Mouse (Mus musculus) heart, postnatal 10 days (tissue): Measurements from ENCODE around the gene Cyp4x1. TPM values are rescaled to one million over a fixed set of nuclear protein-coding genes. Genes with fewer than 3 reads are reported as not detected.
"Not testable (repeated sequence)": the region's sequence is repeated elsewhere in the genome, so short reads cannot be mapped to it uniquely, and the experiment has no call there.

Experiments used
- DNase-seq, 2 experiments: peaks; one replicate each; pipeline ENCODE4 v3.0.0; 2021
- intact Hi-C: fragments of 180-260 bp; cut with DNase I; formaldehyde crosslinking; loops from one replicate; pipeline ENCODE4 v1.15.1; 2025
- total RNA-seq, 2 experiments: library from RNA; stranded (reverse); gene quantifications; 2 replicates each; pipeline ENCODE4 v1.2.3; 2021

Gene Cyp4x1
- not detected for total RNA-seq

GRCm38 (mm10) chr4:115133621-115134295 is at the start of gene Cyp4x1:
Gene Cyp4x1 (minus strand): TSS chr4:115134281.
- no peak for DNase-seq
- intact Hi-C loops, result no loop called here

GRCm38 (mm10) chr4:115176201-115176600 is 42.1 kb upstream of the Cyp4x1 start:
- intact Hi-C loops, DNase-seq: not testable (repeated sequence)

GRCm38 (mm10) chr4:115174694-115175353 is 40.7 kb upstream of the Cyp4x1 start:
- intact Hi-C loops, result no loop called here
- no peak for DNase-seq

GRCm38 (mm10) chr4:115158963-115159362 is 24.9 kb upstream of the Cyp4x1 start:
- intact Hi-C loops, DNase-seq: not testable (repeated sequence)

GRCm38 (mm10) chr4:115154723-115155122 is 20.6 kb upstream of the Cyp4x1 start:
- DNase-seq, result no peak
- intact Hi-C loops, result no loop called here

GRCm38 (mm10) chr4:115134296-115134630 is 182 bp upstream of the Cyp4x1 start:
- intact Hi-C loops, result no loop called here
- DNase-seq, result no peak

- intact Hi-C loops, result no loop called here
- no peak for DNase-seq
Measured at GRCm38 (mm10) chr4:115133085-115133484, 996 bp downstream of the Cyp4x1 start.

GRCm38 (mm10) chr4:115124713-115125112 is 9.4 kb downstream of the Cyp4x1 start:
- intact Hi-C loops, result no loop called here
- DNase-seq, result no peak

- intact Hi-C loops, result no loop called here
- DNase-seq, result peak; percentile 12 to 17
Measured at GRCm38 (mm10) chr4:115123507-115123906, 10.6 kb downstream of the Cyp4x1 start.

- intact Hi-C loops, result no loop called here
- DNase-seq, result no peak
Measured at GRCm38 (mm10) chr4:115121608-115122007, 12.5 kb downstream of the Cyp4x1 start.

- DNase-seq, result no peak
- intact Hi-C loops, result no loop called here
Measured at GRCm38 (mm10) chr4:115121162-115121561, 12.9 kb downstream of the Cyp4x1 start.

GRCm38 (mm10) chr4:115119642-115120041 is 14.4 kb downstream of the Cyp4x1 start:
- intact Hi-C loops, result no loop called here
- no peak for DNase-seq

GRCm38 (mm10) chr4:115113266-115113665 is 20.8 kb downstream of the Cyp4x1 start:
- intact Hi-C loops, result no loop called here
- no peak for DNase-seq

GRCm38 (mm10) chr4:115111167-115111566 is 22.9 kb downstream of the Cyp4x1 start:
- DNase-seq, result no peak
- intact Hi-C loops, result no loop called here

- intact Hi-C loops, result no loop called here
- no peak for DNase-seq
Measured at GRCm38 (mm10) chr4:115103510-115103909, 30.6 kb downstream of the Cyp4x1 start.

- intact Hi-C loops, result loop anchor here (2.0 kb wide), 1 partner anchor 609 kb away; no protein-coding TSS in a partner anchor
- DNase-seq, result peak; percentile 59 to 77
Measured at GRCm38 (mm10) chr4:115101682-115102081, 32.4 kb downstream of the Cyp4x1 start.

GRCm38 (mm10) chr4:115097146-115097496 is 37.0 kb downstream of the Cyp4x1 start:
- intact Hi-C loops, result loop anchor here (1.0 kb wide), 1 partner anchor 59 kb away; no protein-coding TSS in a partner anchor
- peak in 1 of 2 experiments; percentile 28 for DNase-seq

GRCm38 (mm10) chr4:115096435-115097145 is 37.5 kb downstream of the Cyp4x1 start:
- no peak for DNase-seq
- intact Hi-C loops, result loop anchor here (1.0 kb wide), 1 partner anchor 58 kb away; no protein-coding TSS in a partner anchor

- DNase-seq, result peak in 1 of 2 experiments; percentile 20
- intact Hi-C loops, result no loop called here
Measured at GRCm38 (mm10) chr4:115095671-115096434, 38.2 kb downstream of the Cyp4x1 start.

- intact Hi-C loops, result no loop called here
- DNase-seq, result no peak
Measured at GRCm38 (mm10) chr4:115094056-115094455, 40.0 kb downstream of the Cyp4x1 start.

- intact Hi-C loops, result no loop called here
- DNase-seq, result no peak
Measured at GRCm38 (mm10) chr4:115093331-115093864, 40.7 kb downstream of the Cyp4x1 start.
